Mouse (Mus musculus) cerebellum, postnatal 25 days (tissue): ENCODE measurements around the gene Ercc4.

Source experiments
- DNase-seq, 2 experiments: peaks; one replicate each; pipeline ENCODE4 v3.0.0; 2021; ENCODE audit warnings: mixed read lengths in 2 of 2

The Ercc4 gene

GRCm38 (mm10) chr16:13199204-13199603, 89.7 kb downstream of the Ercc4 start:
- DNase-seq = no peak
